Mouse (Mus musculus) myocyte (in vitro differentiated cells): Measurements from ENCODE around the gene Mrps25. TPM values are rescaled to one million over a fixed set of nuclear protein-coding genes. Genes with fewer than 3 reads are reported as not detected.

Experiments
- H3K27me3 ChIP-seq: one replicate; pipeline ENCODE4 v1.6.1; 2011; ENCODE audit not compliant: control insufficient read depth, insufficient read depth, insufficient read length
- H3K36me3 ChIP-seq: one replicate; pipeline ENCODE4 v1.6.1; 2011; ENCODE audit not compliant: control insufficient read depth, insufficient read depth
- H3K4me2 ChIP-seq: one replicate; pipeline ENCODE4 v1.6.1; 2011; ENCODE audit warnings: low read depth, control low read depth
- H3K4me3 ChIP-seq: one replicate; pipeline ENCODE4 v1.5.1; 2011; ENCODE audit warnings: mild to moderate bottlenecking, control low read depth, moderate library complexity
- H3K79me2 ChIP-seq: one replicate; pipeline ENCODE4 v1.6.1; 2011; ENCODE audit not compliant: control insufficient read depth, insufficient read depth
- H3ac ChIP-seq: one replicate; pipeline ENCODE4 v1.6.1; 2011; ENCODE audit not compliant: control insufficient read depth, insufficient read length
- CEBPB ChIP-seq: IDR thresholded peaks from 2 replicates; pipeline ENCODE4 v1.6.1; 2011; ENCODE audit warnings: mild to moderate bottlenecking, moderate library complexity; ENCODE audit not compliant: poor library complexity, insufficient read depth, severe bottlenecking
- E2F4 ChIP-seq: IDR thresholded peaks from one replicate; pipeline ENCODE4 v1.6.1; 2011; ENCODE audit warnings: mild to moderate bottlenecking, control low read depth, moderate library complexity; ENCODE audit not compliant: insufficient read depth
- MAX ChIP-seq: IDR thresholded peaks from one replicate; pipeline ENCODE4 v1.6.1; 2011; ENCODE audit warnings: low read depth, mild to moderate bottlenecking, control low read depth
- MYOD1 ChIP-seq, 3 experiments: IDR thresholded peaks; one replicate each; pipeline ENCODE4 v1.6.1; 2011; ENCODE audit warnings: control low read depth in 2 of 3, low read depth in 2 of 3, mild to moderate bottlenecking in 2 of 3, moderate library complexity in 1 of 3; ENCODE audit not compliant: insufficient read length in 2 of 3, control insufficient read depth in 1 of 3
- MYOG ChIP-seq, 3 experiments: IDR thresholded peaks; one replicate each; pipeline ENCODE4 v1.6.1; 2011; ENCODE audit warnings: control low read depth in 2 of 3, low read depth in 2 of 3, mild to moderate bottlenecking in 2 of 3; ENCODE audit not compliant: insufficient read length in 2 of 3, control insufficient read depth in 1 of 3, insufficient read depth in 1 of 3
- POLR2A ChIP-seq: IDR thresholded peaks from one replicate; pipeline ENCODE4 v1.6.1; 2011; ENCODE audit warnings: low read depth, mild to moderate bottlenecking, control low read depth, moderate library complexity; ENCODE audit not compliant: insufficient read length
- POLR2AphosphoS2 ChIP-seq: IDR thresholded peaks from one replicate; pipeline ENCODE4 v1.6.1; 2011; ENCODE audit warnings: low read depth, control low read depth; ENCODE audit not compliant: insufficient read length
- REST ChIP-seq: IDR thresholded peaks from one replicate; pipeline ENCODE4 v1.6.1; 2011; ENCODE audit warnings: mild to moderate bottlenecking, control low read depth, moderate library complexity; ENCODE audit not compliant: insufficient read depth, insufficient read length
- SRF ChIP-seq: IDR thresholded peaks from one replicate; pipeline ENCODE4 v1.6.1; 2011; ENCODE audit warnings: low read depth; ENCODE audit not compliant: control insufficient read depth, insufficient read length
- TCF12 ChIP-seq: IDR thresholded peaks from one replicate; pipeline ENCODE4 v1.6.1; 2011; ENCODE audit warnings: mild to moderate bottlenecking, control low read depth; ENCODE audit not compliant: poor library complexity, insufficient read depth, severe bottlenecking
- TCF3 ChIP-seq: IDR thresholded peaks from one replicate; pipeline ENCODE4 v1.6.1; 2011; ENCODE audit warnings: low read depth, control low read depth; ENCODE audit not compliant: insufficient read length
- USF1 ChIP-seq: IDR thresholded peaks from one replicate; pipeline ENCODE4 v1.6.1; 2011; ENCODE audit warnings: low read depth, mild to moderate bottlenecking, control low read depth, moderate library complexity
- polyA plus RNA-seq: library from polyadenylated mRNA; unstranded; fragments of >200 nt; fragmentation: generic; extraction: Trizol; gene quantifications from one replicate; pipeline ENCODE4 v1.2.1, GENCODE M21; 2012; ENCODE audit warnings: missing spikeins

Gene Mrps25
- 53.1 TPM for polyA plus RNA-seq

GRCm38 (mm10) chr6:92183621-92184131 is at the start of gene Mrps25:
Gene Mrps25 (minus strand): TSS chr6:92184033.
- Histone ChIP-seq H3K36me3 (peaks cover 6% of the 10 kb centered on the region), H3K79me2 (peaks cover 14% of the 10 kb centered on the region), H3K4me2 (peak within 1 kb of the TSS; percentile 95), H3K4me3 (peak within 1 kb of the TSS; percentile 52), H3K27me3 (no peaks in the 10 kb centered on the region), H3ac (peak within 1 kb of the TSS; percentile 38)
- TF ChIP-seq E2F4 = no peak
- no peak for TF ChIP-seq MAX
- peak in 1 of 3 experiments; percentile 45 for TF ChIP-seq MYOD1 (IDR thresholded peaks at IDR 0.05; ENCODE audit: control insufficient read depth in 1 of 3, insufficient read length in 2 of 3, low read depth in 2 of 3)
- no peak for TF ChIP-seq TCF3
- no peak for TF ChIP-seq CEBPB
- TF ChIP-seq MYOG (IDR thresholded peaks at IDR 0.05; ENCODE audit: control insufficient read depth in 1 of 3, insufficient read depth in 1 of 3, insufficient read length in 2 of 3, low read depth in 2 of 3) = no peak
- TF ChIP-seq POLR2AphosphoS2 = peak; percentile 93
- no peak for TF ChIP-seq TCF12
- no peak for TF ChIP-seq SRF
- no peak for TF ChIP-seq USF1
- TF ChIP-seq REST = no peak
- TF ChIP-seq POLR2A = peak; percentile 96

- no peak overlapping the region for H3ac ChIP-seq
- peaks cover 7% of the 10 kb centered on the region for H3K27me3 ChIP-seq
- no peak for TF ChIP-seq SRF
- H3K79me2 ChIP-seq = no peaks in the 10 kb centered on the region
- no peaks in the 10 kb centered on the region for H3K36me3 ChIP-seq
- no peak overlapping the region for H3K4me2 ChIP-seq
- H3K4me3 ChIP-seq = no peak overlapping the region
These were observed 47.9 kb upstream of the Mrps25 start for GRCm38 (mm10) chr6:92231762-92232161.

- Histone ChIP-seq H3K4me2 (no peak overlapping the region), H3ac (no peak overlapping the region), H3K79me2 (no peaks in the 10 kb centered on the region), H3K36me3 (no peaks in the 10 kb centered on the region), H3K27me3 (peaks cover 7% of the 10 kb centered on the region), H3K4me3 (no peak overlapping the region)
- no peak for TF ChIP-seq MYOD1 (IDR thresholded peaks at IDR 0.05; ENCODE audit: control insufficient read depth in 1 of 3, insufficient read length in 2 of 3, low read depth in 2 of 3)
- no peak for TF ChIP-seq POLR2A
- no peak for TF ChIP-seq SRF
- TF ChIP-seq CEBPB = no peak
- no peak for TF ChIP-seq USF1
- TF ChIP-seq MAX = no peak
- TF ChIP-seq TCF3 = no peak
- TF ChIP-seq E2F4 = no peak
- TF ChIP-seq MYOG (IDR thresholded peaks at IDR 0.05; ENCODE audit: control insufficient read depth in 1 of 3, insufficient read depth in 1 of 3, insufficient read length in 2 of 3, low read depth in 2 of 3) = no peak
- no peak for TF ChIP-seq REST
These were observed 47.5 kb upstream of the Mrps25 start for GRCm38 (mm10) chr6:92231356-92231755.

- Histone ChIP-seq H3K27me3 (peaks cover 1% of the 10 kb centered on the region), H3ac (no peak overlapping the region), H3K4me3 (no peak overlapping the region), H3K36me3 (no peaks in the 10 kb centered on the region), H3K79me2 (no peaks in the 10 kb centered on the region), H3K4me2 (no peak overlapping the region)
- TF ChIP-seq CEBPB = no peak
- no peak for TF ChIP-seq POLR2A
- TF ChIP-seq MAX = no peak
- TF ChIP-seq TCF3 = no peak
- no peak for TF ChIP-seq MYOD1 (IDR thresholded peaks at IDR 0.05; ENCODE audit: control insufficient read depth in 1 of 3, insufficient read length in 2 of 3, low read depth in 2 of 3)
- no peak for TF ChIP-seq TCF12
- TF ChIP-seq USF1 = no peak
- TF ChIP-seq MYOG (IDR thresholded peaks at IDR 0.05; ENCODE audit: control insufficient read depth in 1 of 3, insufficient read depth in 1 of 3, insufficient read length in 2 of 3, low read depth in 2 of 3) = no peak
- TF ChIP-seq POLR2AphosphoS2 = no peak
- TF ChIP-seq SRF = no peak
- no peak for TF ChIP-seq REST
- no peak for TF ChIP-seq E2F4
These were observed 45.8 kb upstream of the Mrps25 start for GRCm38 (mm10) chr6:92229586-92229985.

GRCm38 (mm10) chr6:92229103-92229502 is 45.3 kb upstream of the Mrps25 start:
- Histone ChIP-seq H3ac (no peak overlapping the region), H3K27me3 (no peaks in the 10 kb centered on the region), H3K4me3 (no peak overlapping the region), H3K4me2 (no peak overlapping the region), H3K79me2 (no peaks in the 10 kb centered on the region), H3K36me3 (no peaks in the 10 kb centered on the region)
- TF ChIP-seq MAX (no peak), MYOG (IDR thresholded peaks at IDR 0.05; ENCODE audit: control insufficient read depth in 1 of 3, insufficient read depth in 1 of 3, insufficient read length in 2 of 3, low read depth in 2 of 3) (no peak), TCF12 (no peak), MYOD1 (IDR thresholded peaks at IDR 0.05; ENCODE audit: control insufficient read depth in 1 of 3, insufficient read length in 2 of 3, low read depth in 2 of 3) (no peak), POLR2AphosphoS2 (no peak), POLR2A (no peak), USF1 (no peak)
